Mouse (Mus musculus) T-helper 1 cell (primary cell): ENCODE measurements at regions not wholly inside any gene's neighbourhood (a gene's known extent, or its start where the extent isn't known, plus 50 kb on each side); places are given as distances from the start of the nearest gene placed in this dataset.

ENCODE experiments used
- in situ Hi-C: fragments of 300-600 bp; cut with MboI, MseI; formaldehyde crosslinking; loops from one replicate; pipeline ENCODE4 v1.15.1; 2025; ENCODE audit warnings: high pct_unique_total_duplicates

GRCm38 (mm10) chr5:39177891-39178290 is 301.3 kb upstream of the Clnk start:
- in situ Hi-C loops, result no loop called here

GRCm38 (mm10) chr5:39176906-39177305 is 300.3 kb upstream of the Clnk start:
- in situ Hi-C loops, result no loop called here

GRCm38 (mm10) chr5:39173491-39173890 is 296.9 kb upstream of the Clnk start:
- in situ Hi-C loops, result no loop called here

- in situ Hi-C loops, result no loop called here
Measured at GRCm38 (mm10) chr5:39159651-39160050, 283.0 kb upstream of the Clnk start.

GRCm38 (mm10) chr5:39155763-39156162 is 279.2 kb upstream of the Clnk start:
- in situ Hi-C loops, result no loop called here

GRCm38 (mm10) chr5:39153291-39153794 is 276.7 kb upstream of the Clnk start:
- in situ Hi-C loops, result no loop called here

GRCm38 (mm10) chr5:39151917-39152316 is 275.3 kb upstream of the Clnk start:
- in situ Hi-C loops, result no loop called here

- in situ Hi-C loops, result no loop called here
Measured at GRCm38 (mm10) chr5:39150891-39151290, 274.3 kb upstream of the Clnk start.

GRCm38 (mm10) chr5:39145658-39146057 is 269.0 kb upstream of the Clnk start:
- in situ Hi-C loops, result no loop called here

- in situ Hi-C loops, result no loop called here
Measured at GRCm38 (mm10) chr5:39144225-39144624, 267.6 kb upstream of the Clnk start.

GRCm38 (mm10) chr5:39143648-39144047 is 267.0 kb upstream of the Clnk start:
- in situ Hi-C loops, result no loop called here

- in situ Hi-C loops, result no loop called here
Measured at GRCm38 (mm10) chr5:39138375-39138774, 261.8 kb upstream of the Clnk start.

- in situ Hi-C loops, result no loop called here
Measured at GRCm38 (mm10) chr5:39128931-39129330, 252.3 kb upstream of the Clnk start.

- in situ Hi-C loops, result no loop called here
Measured at GRCm38 (mm10) chr5:39126833-39127232, 250.2 kb upstream of the Clnk start.

GRCm38 (mm10) chr5:39126270-39126691 is 249.7 kb upstream of the Clnk start:
- in situ Hi-C loops, result no loop called here

GRCm38 (mm10) chr5:39110336-39110735 is 233.7 kb upstream of the Clnk start:
- in situ Hi-C loops, result no loop called here

GRCm38 (mm10) chr5:39109526-39109925 is 232.9 kb upstream of the Clnk start:
- in situ Hi-C loops, result no loop called here

- in situ Hi-C loops, result no loop called here
Measured at GRCm38 (mm10) chr5:39099113-39099512, 222.5 kb upstream of the Clnk start.

- in situ Hi-C loops, result no loop called here
Measured at GRCm38 (mm10) chr5:39094875-39095274, 218.3 kb upstream of the Clnk start.

GRCm38 (mm10) chr5:39076555-39077178 is 200.1 kb upstream of the Clnk start:
- in situ Hi-C loops, result no loop called here

- in situ Hi-C loops, result loop anchor here (5.0 kb wide), 1 partner anchor 808 kb away; no protein-coding TSS in a partner anchor
Measured at GRCm38 (mm10) chr5:39069683-39070082, 193.1 kb upstream of the Clnk start.

- in situ Hi-C loops, result no loop called here
Measured at GRCm38 (mm10) chr5:39063061-39063460, 186.4 kb upstream of the Clnk start.

GRCm38 (mm10) chr5:39052490-39053250 is 176.1 kb upstream of the Clnk start:
- in situ Hi-C loops, result no loop called here
